Mouse (Mus musculus) v-Abl transformed pro-B cells (cell line): Measurements from ENCODE around the gene Rrp7a.

Source experiments
- in situ Hi-C, 2 experiments: fragments of 400-800 bp; cut with MboI; formaldehyde crosslinking; loops; one replicate each; pipeline ENCODE4 v1.15.1; 2025; ENCODE audit not compliant: unreplicated experiment in 2 of 2

The Rrp7a gene

DNA sequence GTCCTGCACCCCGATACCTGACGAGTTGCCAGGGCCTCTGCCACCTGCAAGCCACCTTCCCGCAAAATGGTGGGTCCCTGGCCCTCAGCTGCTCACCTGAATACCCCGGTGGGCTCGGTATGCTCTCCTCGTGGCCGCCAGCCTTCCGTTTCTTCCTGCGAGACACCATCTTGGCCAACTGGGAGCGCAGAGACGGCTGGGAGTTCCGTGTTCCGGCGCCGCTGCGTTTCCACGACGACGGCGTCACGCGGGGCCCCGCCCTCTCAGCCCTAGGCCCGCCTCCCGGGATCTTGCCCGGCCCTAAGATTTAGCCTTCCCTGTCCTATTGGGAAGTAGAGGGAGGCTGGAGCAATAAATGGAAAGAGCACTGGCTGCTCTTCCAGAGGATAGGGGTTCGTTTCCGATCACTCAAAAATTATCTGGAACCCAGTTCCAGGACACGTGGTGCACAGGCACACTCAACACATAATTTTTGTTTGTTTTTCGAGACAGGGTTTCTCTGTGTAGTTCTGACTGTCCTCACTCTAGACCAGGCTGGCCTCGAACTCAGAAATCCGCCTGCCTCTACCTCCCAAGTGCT lies at the start of gene Rrp7a:
Gene Rrp7a, minus strand, starts transcription at position 236 of the 580 bp plus-strand sequence.
- in situ Hi-C loops, result loop anchor here in 1 of 2 experiments (5.0 kb wide), 1 partner anchor 50 kb away; the partner anchor contains the start of gene Cyb5r3

DNA sequence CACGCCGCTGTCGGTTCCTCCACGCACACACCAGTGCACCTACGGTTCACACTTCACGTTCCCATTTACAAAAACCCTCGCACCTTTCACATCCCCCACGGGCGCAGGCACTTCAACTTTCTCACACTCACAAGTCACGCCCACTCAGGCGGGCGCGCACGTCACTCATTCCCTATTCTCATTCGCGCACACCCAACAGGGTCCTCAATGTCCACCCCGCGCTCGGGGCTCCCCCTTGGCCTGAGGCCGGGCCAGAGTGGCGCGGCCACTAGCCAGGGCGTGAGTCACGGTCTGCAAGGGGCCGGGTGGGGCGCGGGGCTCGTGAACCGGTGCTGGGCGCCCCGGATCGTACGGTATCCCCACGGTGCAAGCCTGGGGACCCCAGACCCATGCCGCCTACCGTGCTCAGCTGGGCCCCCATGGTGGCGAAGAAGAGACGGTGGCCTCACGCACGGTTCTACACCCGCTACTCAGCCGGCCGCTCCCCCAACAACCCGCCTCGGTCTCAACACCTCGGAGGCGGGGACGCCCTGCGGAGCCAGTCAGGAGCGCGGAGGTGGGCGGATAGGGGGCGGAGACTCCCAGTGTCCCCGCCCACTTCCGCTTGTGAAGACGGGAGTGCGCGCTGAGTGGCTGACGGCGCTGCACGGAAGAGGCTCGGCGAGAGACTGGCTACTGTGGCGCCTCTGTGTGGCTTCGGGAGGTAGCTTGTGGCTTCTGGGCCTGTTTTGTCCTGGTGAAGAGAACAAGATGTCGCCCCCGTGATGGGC lies 49.3 kb upstream of the Rrp7a start:
- in situ Hi-C loops, result loop anchor here (5.0 kb wide), 2 partner anchors 50 kb away; partner anchors contain the start of gene Rrp7a (in 1 of the 2)

DNA sequence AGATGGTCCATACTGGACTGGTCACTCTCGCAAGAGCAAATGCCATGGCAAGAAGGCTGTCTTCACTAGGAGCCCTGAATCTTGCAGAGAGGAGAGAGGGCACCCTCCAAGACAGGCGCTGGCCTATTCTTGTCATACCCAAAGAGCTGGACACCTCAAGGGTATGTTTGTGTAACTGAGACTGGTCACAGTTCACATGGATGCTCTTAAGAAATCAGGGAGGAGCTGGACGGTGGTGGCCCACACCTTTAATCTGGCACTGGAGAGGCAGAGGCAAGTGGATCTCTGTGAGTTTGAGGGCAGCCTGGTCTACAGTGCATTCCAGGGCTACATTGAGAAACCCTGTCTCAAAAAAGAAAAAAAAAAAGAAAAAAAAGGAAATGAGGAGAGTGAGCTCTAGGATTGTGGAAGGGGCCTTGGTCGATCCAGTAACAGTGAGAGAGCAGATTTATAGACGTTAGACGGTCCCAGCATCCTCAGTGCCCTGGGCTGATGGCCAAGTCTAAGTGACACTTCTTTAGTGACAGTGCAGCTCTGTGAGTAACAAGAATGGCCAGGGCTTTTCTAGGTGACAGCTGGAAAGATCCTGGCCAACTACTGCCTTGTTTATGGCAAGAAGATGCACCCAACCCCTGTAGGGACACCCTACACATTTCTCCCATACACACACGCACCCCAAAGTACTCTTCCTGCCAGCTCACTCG lies 48.5 kb upstream of the Rrp7a start:
- in situ Hi-C loops, result loop anchor here (5.0 kb wide), 2 partner anchors 49 to 51 kb away; partner anchors contain the start of gene Rrp7a (in 1 of the 2)

DNA sequence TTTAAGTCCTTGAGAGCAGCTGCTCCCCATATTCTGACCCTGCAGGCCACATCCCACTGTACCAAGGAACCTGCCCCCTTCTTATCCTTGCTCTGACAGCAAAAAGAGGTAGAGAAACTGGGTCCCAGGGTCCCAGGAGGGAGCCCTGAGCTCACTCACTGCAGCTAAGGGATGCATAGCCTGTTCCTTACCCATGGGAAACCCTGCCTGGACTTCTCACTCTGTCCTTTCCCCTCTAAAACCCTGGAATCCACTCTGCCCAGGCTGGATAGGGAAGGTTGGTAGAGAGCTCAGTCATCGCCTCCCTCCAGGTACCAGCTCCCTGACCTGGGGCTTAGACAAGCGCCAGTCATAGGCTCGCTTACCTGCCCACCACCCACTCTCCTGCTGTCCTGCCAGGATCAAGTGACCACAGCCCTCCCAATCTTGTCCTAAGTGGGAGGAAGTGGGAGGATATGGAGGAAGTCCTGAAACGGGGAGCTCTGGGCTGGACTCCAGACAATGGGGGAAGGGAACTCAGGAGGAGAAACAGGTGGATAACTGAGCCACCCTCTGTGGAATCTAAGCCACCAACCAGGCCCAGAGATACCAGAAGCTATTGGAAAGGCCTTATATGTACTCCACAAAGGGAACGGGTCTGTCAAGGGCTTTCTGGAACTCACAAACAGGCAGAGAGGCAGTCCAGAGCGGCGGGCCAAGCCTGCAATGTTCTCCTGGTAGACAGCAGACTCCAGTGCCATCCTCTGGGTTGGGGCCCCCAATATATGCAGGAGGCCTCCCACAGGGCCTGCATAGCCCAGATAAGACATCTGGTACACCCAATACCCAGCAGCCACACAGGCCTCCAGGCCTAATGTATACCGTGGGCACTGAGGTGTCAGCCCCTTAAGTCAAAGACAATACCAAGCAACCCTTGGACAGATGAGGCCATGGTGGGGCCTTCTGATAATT lies 47.4 kb upstream of the Rrp7a start:
- in situ Hi-C loops, result loop anchor here (5.0 kb wide), 2 partner anchors 48 to 52 kb away; partner anchors contain the start of gene Rrp7a (in 1 of the 2)

DNA sequence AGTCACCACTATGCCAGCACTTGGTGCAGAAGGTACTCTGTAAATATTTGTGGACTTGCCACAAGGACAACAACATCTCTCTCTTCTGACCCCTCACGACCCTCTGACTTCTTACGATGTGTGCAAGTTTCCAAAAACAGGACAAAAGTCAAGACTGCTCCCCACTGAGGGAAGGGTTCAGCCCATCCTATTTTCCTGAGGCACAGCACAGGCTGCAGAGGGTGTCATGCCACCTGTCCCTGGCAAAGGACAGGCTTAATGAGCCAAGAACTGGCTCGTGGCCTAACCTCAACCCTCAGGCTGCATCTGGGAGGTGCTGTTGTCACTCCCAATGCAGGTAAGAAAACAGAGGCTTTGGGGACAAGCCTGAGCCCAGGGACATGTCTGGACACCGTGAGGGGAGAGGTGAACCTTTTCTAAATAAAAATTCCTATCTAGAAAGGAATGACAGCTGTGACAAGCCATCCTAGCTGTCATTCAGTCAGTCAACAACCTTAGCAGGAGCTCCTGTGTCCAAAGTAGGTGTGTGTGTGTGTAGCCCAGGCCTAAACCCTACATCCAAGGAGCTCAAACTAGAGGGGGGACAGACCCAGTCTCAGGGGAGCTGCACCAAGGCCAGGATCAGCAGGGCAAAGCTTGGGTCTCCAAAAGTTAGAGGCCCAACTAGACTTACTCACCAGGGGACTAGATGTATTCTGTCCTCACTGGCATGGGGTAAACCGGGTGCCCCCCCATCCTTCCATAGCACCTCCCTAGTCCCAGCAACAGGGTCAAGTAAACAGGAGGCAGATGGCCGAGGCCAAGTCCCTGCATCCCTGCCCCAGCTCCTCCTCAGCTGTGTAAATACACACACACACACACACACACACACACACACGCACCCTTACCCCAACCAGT lies 46.5 kb upstream of the Rrp7a start:
- in situ Hi-C loops, result no loop called here

DNA sequence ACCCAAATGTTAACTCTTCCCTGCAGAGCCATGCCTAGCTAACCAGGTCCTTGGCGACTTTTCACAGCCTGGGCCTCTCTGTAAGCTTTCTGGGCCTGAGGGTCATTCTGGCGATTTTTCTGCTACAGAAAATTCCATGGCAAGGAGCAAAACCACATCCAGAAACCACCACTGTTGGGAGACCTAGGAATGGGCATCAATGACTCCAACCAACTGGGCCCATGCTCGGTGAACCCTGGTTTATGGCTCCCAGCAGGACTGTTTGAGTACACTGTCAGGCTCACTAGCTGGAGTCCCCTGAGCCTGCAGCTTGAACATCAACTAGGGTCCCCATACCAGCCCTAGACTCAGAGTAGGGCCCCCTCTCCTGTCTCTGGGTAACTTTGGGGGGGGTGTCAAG lies 45.7 kb upstream of the Rrp7a start:
- in situ Hi-C loops, result no loop called here

DNA sequence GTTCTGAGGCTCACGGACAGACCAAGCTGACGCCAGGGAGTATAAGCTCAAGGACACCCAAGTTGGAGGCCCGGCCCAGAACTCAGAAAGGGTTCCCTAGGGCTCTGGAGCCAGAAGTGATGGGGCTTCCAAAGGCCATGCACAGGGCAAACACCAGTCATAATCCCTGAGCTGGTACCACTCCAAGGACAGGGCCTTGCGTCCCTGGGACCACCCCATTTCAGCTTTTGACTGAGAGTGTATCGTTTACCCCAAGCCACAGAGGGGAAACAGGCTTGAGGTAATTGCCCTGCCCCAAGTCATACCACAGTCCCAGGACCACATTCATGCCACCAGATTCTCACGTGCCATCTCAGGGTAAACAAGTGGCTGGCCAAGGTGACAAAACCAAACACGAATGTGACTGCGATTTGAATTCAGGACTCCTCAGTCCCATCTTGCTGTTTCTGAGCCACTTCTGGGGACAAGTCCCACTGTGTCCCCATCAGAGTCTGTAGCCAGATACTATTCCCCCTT lies 45.0 kb upstream of the Rrp7a start:
- in situ Hi-C loops, result no loop called here

DNA sequence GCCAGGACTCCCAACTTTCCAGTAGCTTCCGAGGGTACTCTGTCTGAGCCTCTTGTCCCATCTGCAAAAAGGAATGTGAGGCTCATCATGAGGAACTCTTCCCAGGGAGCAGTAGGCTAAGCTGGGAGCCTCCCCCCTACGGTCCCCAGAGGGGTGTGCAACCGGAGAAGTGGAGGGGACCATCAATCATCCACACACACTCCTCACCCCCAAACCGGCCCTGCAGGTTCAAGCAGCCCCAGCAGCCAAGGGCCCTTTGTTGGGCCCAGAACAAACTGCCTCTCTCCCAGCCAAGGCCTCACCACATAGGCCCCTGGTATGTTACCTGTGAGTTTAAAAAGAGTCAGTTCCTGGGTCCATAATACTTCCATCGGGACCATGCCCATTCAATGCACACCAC lies 44.5 kb upstream of the Rrp7a start:
- in situ Hi-C loops, result no loop called here

DNA sequence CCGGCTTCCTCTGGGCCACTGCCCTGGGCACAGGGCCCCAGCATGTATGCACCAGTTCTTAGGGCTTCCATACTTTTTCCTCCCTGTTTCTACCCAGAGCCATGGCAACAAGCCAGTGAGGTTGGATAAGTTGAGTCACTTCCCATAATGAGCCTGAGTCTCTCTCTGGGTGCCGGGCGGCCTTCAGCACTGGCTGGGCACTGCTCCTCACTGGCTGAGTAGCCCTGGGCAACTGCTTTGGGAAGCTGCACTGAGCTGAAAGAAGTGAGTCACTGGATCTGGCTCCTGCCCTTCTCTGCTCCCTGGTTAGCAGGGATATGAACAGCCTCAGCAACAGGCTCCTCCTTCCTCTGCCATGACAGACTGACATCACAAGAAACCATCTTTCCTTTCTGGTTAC lies 44.0 kb upstream of the Rrp7a start:
- in situ Hi-C loops, result no loop called here

DNA sequence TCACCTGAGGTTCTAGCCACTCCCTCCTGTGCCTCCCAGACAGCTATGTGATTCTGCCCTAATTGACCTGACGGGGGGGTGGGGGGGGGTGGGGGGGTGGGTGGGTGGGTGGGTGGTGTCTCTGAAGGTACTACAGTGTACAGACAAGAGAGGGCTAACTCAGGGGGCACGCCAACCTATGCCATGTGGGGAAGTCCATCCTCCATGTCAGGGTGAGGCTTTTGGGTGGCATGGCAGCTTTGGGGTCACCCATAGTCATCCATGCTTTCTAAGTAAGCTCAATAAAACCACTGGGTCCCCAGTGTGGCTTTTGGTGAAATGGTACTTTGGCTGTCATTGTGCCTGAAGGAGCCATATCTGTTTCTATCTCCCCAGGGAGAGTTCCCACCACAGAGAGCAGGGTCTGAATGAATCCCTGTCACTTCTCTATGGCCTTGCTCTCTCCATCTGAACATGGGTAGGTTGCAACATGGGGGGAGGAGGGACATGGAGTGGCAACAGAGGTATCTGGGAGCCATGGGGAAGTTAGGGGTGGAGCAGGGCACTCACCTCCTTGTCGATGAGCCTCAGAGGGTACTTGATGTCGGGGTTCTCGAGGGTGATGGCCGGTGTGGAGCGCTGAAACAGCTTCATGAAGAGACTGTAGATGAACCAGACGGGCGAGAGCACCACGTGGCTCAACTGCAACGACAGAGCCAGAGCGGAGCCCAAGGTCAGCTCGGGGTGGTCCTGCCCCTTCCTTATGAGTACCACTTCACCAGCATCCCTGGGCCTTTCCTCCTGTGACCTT lies 43.1 kb upstream of the Rrp7a start:
- in situ Hi-C loops, result no loop called here

DNA sequence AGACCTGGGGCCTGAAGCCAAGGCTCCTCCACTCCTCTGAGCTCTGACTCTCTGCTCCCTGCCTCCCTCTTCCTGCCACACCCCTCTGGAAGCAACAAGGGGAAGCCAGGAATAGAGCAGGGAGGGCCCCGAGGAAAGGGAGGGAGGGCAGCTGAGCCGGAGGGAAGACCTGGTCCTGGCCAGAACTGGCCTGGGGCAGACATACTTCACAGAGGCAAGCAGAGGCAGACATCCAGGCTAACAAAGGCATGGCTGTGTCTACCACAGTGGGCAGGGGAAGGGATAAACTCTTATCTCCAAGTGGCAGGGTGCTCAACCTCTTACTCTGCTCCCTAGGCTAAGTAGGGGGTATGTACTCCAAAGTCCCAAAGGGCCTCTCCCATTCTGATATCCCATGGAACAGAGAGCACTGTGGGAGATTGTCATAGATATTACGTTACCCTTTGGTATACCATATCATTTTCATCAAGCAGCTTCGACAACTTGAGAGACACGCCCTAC lies 42.4 kb upstream of the Rrp7a start:
- in situ Hi-C loops, result no loop called here

DNA sequence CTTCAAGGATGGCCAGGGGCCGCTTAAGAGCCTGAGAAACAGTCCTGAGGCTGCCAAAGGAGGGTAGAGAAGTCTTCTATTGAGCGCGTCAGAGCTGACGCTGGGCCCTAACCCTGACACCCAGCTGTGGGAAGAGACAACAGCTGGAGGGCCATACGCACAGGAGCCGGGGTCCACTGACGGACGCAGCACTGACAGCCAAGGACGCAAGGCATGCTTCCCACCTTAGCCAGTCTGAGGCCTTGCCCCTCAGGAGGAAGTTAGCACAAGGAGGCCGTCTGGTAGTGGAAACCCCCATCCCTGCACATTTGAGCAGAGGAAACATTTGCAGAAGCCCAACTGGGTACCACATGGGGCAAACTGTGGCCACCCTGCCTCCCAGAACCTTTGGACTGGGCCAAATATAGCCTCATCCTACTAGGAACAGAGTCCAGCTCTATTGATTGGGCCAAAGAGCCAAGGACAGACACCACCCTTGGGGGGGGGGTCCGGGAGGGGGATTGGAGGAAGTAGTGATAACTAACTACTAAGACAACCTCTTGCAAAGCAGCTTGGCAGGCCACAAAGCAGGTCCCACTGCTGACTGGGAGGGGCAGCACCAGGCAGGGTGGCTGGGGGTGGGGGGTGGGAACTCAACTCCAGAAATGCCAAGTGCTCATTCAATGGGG lies 40.4 kb upstream of the Rrp7a start:
- in situ Hi-C loops, result no loop called here

DNA sequence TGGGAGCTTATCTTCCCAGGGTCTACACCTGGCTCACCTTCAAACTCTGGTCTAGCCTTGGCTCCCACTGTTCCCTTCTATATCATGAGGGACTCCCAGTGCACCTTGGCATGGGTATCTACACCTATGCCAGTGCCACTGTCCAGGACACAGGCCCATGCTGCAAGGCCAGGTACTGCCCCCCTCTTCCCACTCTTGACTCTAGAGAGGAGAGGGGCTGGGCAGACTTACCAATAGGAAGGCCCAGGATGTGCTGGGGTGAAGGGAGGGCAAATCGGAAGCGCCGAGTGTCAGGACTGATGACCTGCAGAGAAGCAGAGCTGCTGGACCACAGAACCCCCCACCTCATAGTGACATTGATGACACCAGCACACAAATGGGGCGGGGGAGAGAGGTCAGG lies 39.4 kb upstream of the Rrp7a start:
- in situ Hi-C loops, result no loop called here

DNA sequence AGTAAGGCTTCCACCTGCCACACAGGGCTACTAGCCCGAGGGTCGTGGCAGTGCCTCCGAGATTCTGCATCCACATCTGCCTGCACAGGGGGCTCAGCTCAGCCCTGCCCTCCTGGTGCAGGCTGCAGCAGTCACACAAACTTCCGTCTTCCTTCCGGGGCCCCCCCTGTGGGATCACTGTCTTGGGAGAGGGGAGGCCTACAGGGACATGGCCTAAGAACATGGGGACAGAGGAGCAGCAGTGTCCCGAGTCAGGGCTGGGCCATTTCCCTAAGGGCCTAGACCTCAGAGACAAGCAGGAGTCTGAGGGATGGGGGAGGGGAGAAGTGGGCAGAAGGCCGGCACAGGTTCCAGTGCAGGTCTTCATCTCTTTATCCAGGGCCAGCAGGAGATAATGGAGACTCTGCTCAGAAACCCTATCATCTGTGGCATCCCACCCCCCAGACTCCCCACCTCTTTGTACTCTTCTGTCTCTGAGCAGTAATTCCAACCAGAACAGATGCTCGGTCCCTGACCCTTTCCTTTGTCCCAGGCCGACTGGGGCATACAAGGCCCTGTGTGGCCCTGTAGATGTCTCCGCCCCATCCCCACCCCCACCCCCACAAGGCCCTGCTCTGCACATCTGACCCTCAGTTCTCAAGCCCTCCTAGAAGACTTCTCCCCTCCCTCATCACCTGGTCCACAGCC lies 38.6 kb upstream of the Rrp7a start:
- in situ Hi-C loops, result no loop called here

DNA sequence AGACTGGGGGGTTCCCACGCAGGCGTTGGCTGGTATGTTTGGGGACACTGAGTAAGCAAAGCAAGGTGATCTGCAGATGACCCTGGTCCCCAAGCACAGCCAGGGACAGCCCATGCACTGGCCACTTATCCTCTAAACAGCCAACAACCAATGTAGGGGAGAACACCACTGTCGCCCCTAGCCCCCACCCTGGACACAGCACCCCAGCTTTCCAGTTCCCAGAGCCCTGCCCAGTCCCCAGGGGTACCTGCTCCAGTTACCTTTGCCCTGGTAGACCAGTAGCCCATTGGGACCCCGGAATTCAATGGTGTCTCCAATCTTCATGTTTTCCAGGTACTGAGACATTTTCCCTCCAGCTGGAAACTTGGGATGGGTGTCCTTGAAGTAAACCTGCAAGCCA lies 38.0 kb upstream of the Rrp7a start:
- in situ Hi-C loops, result no loop called here

DNA sequence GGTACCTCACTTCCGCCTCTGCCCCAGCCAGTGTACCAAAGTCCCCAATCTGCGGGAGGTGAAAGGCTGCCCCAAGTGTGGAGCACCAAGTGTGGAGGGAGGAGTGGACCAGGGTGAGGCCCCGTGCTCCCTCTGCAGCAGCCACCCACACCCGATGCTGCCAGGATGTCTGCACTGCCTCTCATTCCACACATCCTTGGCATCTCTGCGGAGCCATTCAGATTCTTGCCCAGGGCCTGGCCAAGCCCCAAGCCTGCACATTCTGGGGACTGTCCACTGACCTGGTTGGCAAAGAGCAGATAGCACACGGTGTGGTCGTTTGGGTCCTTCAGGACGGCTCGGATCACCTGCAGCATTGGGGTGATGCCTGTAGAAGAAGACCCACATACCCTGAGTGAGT lies 37.2 kb upstream of the Rrp7a start:
- in situ Hi-C loops, result no loop called here

DNA sequence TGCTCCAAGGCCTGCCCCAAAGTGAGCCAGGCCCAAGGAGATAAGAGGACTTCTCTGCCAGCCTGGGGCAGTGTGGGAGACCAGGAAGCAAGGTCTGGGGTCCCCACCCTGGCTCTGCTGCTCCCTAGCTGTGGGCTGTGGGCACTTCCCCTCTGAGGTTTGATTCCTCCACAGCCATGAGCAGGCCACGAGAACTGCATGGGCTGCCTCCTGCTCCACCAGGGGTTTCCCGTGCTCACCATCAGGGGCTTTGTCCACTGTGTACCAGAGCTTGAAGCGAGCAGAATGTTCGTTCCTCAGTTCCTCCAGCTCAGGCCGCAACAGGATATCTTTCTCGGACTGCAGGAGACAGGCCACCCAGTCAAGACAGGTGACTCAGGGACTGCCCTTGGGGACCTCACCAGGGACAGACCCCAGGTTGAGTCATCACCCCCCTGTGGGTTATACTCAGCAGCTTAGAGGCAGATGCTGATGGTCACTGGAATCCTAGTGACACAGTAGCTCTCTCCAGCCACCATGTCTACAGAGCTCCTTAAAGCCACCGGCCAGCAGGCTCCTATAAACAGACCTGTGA lies 36.1 kb upstream of the Rrp7a start:
- in situ Hi-C loops, result no loop called here
